Mouse (Mus musculus): ENCODE data around the gene Spag7.

Gene Spag7

DNA sequence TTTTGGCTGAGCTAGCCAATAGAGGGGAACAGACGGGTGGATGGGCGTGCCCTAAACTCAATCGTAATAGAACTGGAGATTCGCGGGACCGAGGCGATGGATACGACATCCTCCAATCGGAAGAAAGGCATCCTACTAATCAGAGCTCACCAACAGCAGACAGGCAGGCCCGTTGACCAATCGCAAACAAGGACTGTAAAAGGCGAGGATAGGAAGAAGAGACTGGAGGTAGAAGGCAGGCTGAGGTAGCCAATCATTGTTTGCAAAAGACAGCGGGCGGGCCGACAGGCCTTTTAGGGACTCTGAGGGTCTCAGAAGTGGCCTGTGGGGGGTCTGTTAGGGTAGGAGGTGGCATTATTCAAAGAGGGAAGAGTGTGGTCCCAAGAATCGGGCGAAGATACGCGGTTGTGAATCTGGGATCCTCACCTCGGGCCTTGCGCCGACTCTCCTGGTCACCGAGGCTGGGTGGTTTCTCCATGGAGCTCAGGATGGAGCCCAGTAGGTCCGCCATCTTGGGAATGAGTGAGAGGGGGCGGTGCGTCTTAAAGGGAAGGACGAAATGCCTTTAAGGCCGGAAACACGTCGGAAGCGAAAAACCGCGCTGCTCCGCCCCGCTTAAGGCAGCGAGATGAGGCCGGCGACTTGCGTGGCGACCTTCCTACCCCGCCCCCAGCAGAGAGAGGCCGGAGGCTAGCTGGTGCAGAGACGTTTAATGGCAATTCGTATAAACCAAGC lies at the start of gene Spag7:
Gene Spag7 (minus strand): TSS at position 646 of the 735 bp plus-strand sequence.
- DNase-seq (ENCODE audit: low read depth, low spot score) = peak; percentile 98

DNA sequence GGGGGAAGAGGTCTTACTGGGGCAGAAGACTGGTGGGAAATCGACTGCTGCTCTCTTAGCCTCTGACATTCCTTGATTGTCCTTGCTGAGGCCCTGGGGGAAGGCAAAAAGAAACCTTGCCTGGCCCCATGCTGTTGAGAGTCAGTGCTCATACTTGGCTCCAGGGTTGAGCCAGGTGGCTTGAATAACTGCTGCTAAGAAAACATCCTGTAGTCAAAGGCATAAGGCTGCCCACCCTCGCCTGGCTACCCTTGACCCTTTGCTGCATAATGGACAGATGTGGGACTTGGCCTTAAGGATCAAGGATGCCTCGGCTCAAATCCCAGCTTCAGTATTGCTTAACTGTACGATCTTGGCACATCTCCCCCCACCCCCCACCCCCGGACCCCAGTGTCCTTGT lies 49.3 kb upstream of the Spag7 start:
- DNase-seq (ENCODE audit: low read depth, low spot score) = no peak

DNA sequence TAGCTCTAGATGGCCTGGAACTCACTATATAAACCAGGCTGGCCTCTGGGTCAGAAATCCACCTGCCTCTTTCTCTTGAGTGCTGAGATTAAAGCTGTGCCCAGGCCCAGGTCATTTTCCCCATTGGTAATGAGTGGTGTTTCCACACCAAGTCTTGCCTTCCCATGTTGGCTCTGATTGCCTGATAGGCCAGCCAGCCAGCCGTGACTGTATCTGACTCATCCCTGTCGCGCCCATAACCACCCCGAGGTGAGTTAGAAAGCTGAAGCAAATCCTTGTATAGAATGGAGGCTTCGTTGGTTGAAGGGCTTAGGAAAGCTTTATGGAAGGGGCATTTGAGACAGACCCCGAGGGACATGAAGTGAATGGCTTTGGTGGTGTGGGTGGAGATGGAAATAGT lies 46.6 kb upstream of the Spag7 start:
- no peak for DNase-seq (ENCODE audit: low read depth, low spot score)

DNA sequence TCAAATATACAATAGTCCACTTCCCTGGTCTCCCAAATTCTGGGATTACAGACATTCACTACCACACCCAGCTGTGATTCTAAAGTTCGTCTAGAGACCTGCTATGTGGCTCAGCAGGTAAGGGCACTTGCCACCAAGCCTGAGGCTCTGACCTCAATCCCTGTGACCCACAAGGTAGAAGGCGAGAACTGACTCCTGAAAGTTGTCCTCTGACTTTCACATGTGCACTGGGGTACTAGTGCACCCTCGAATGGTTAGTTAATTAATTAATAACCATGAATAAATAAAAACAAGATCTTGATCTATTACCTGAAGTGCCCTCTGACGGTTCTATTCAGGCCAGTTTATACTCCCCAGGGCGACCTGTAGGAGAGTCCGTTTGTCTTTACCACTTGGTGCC lies 44.0 kb upstream of the Spag7 start:
- DNase-seq (ENCODE audit: low read depth, low spot score) = no peak

DNA sequence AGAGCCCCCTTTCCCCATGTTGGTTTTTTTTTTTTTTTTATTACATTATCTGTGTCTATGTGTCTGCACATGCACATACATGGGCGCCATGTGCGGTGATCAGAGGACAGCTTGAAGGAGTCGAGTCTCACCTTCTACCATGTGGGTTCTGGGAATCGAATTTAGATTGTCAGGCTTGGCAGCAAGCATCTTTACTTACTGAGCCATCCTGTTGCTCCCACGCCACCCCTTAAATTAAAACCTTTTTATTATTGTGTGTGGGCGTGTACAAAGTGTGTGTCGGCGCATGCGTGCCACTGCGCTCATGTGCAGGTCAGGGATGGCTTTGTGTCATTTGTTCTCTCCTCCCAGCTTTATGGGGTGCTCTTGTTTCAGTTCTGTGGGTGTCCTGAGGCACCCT lies 41.8 kb upstream of the Spag7 start:
- no peak for DNase-seq (ENCODE audit: low read depth, low spot score)

DNA sequence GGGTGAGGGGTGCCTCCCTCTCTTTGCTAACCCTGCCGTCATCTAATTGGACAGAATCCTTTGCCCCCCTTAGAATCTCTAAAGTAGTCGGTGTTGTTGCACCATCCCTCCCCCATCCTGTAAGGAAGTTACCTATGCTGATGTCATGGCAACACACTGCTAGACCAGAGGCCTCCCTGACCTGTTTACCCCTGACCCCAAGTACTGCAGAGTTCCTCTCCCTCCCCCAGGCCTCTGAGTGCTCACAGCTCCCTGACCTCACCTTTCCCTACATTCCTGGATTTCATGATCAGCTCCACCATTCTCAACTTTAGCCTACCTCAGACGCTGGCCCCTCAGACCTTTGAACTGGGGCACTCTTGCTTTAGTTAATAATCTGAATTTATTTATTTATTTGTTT lies 36.9 kb upstream of the Spag7 start:
- no peak for DNase-seq (ENCODE audit: low read depth, low spot score)

DNA sequence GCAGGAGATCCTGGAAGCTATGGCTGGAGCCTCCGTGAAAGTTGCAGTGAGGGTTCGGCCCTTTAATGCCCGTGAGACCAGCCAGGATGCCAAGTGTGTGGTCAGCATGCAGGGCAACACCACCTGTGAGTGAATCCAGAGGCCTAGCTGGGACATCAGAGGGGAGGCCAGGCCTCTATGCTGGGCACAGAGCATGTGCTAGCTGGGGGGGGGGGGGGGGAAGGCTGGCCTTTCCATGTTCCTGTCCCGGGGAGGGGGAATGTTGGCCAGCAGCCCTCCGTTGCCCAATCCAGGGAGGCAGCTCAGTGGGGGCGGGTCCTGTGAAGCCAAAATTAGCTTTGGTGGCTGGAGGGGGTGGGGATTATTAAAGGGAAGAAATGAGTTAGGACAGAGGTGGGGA lies 33.6 kb upstream of the Spag7 start:
- no peak for DNase-seq (ENCODE audit: low read depth, low spot score)

DNA sequence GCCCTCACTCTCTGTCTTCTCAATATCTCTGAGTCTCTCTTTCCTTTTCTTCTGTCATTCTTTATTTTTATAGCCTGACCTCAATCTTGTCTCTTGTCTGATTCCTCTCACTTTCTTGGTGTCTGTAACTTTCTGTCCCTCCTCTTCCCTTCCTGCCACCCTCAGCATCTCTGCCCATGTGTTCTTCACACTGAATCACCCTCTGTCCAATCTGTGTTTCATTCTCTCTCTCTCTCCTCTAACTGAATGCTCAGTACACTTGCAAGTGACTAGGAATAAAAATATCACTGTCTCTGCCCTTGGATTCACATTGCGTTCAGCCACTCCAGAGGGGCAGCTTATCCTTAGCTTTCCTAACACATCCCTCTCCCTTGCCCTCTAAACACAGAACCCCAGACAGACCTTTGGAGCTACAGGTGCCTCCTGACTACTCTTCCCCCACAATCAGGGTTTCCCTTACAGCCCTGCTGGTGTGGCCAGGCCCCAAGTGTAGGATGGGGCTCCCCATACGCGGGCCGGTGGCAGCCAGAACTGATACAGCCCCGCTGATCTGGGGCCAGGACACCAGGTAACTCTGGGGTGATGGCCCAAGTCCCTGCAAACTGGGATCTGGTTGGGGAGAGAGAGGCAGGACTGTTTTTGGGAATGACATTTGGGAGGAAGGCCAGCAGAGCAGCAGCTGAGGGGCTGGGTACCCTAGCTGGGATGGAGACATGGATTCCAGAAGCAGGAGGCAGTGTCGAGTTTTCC lies 32.9 kb upstream of the Spag7 start:
- no peak for DNase-seq (ENCODE audit: low read depth, low spot score)

DNA sequence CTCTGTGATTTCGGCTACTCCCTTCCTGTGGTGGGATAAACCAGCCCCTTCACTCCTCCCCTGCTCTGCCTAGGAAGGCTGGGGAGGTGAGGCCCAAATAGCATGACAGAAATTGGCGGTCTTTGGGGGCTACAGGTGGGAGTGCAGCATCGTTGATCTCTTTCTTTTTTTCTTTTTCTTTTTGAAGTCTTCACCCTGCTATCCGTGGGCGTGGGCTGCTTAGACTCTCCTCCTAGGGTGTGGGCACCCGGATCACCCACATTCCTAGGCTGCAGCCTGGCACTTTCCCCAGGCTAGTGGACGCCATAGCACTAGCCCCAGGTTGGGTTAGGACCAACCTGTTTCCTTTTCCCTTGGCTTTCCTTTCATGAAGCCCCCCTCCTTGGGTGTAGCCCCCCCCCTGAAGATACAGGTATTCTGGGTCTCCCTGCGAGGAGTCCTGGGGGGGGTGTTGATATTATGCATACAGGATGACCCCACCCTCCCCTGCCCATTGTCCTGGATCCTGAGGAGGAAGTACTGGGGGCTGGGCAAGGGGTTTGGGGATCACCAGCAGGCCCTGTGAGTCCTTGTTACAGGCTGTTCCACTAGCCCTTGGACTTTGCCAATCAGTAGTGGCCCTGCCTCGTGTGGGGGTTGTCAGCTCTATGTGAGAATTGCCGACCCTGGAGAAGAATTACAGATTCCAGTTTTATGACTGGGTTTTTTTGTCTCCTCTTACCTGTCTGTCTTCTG lies 32.2 kb upstream of the Spag7 start:
- DNase-seq (ENCODE audit: low read depth, low spot score) = no peak

DNA sequence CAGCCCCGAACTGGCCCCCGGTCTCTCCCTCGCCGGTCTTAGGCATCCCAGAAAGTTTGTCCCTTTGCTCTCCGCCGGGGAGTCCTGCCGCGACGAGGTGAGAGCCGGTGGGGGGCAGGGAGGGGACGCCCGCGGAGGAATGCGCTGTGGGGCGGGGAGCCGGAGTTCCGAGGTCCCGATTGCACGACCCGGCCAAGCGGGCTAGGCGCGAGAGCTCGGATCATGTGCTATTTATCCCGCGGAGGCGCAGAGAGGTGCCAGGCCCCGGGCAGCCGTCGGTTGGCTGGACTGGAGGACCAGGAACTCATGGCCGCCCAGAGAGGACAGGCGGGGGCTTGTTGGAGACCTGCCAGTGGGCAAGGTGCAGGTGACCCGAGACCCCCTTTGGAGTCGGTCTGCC lies 31.4 kb upstream of the Spag7 start:
- DNase-seq (ENCODE audit: low read depth, low spot score) = no peak

DNA sequence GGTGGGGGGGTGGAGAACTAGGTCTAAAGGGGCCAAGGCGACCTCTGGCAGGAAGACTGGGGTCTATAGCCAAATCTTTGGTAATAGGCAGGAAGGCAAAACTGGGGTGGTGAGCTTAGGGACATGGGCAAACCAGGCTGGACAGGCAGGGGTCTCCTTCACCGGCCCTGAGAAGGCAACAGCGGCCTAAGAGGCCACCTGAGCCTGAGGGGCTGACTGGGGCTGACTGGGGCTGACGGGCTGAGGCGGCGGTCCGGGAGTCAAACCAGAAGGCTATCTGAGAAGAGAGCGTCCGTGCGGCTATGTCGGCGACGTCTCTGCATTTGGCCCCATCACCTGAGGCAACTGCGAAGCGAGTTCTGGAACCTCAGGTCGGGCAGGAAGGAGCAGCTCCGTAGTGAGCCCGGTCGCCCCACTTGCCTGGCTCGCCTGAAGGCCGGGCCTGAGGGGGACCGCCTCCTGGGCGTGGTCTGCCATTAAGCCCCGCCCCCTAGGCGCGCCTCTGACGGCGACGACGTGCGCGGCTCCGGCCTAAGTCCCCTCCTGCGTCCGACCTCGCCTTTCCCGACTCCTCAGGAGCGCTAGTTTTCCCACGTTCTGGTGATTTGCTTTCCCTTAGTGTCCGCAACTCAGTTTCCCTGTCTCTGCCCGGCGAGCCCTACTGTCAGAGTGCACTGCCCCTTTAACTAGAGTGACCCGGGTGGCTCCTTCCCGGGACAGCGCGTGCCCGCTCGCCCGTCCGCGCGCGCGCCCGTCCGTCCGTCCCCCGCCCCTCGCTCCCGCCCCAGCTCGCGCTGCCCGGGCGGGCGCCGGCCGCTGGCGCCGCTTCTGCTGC lies 30.7 kb upstream of the Spag7 start, which contains the start of the genes Inca1 and Kif1c:
Gene Inca1 (minus strand): TSS at position 434 of the 835 bp plus-strand sequence.
Gene Kif1c (plus strand): TSS at position 827 of the 835 bp plus-strand sequence.
- DNase-seq (ENCODE audit: low read depth, low spot score) = peak; percentile 92

DNA sequence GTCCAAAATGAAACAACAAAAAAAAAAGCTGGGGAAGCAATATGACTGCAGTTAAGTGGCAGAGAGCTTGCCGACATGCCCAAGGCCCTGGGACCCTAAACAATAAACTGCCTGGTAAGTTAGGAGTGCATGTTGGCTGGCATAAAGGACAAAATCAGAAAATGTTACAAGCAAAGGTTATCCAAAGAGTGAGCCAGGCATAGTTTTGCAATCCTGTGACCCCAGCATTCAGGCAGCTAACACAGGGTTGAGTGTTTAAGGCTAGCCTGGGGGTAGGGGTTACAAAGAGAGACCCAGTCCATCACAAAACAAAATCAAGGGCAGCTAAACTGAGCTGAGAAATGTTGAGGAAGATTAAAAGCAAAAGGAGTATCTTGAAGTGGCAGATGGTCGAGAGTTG lies 29.8 kb upstream of the Spag7 start:
- DNase-seq (ENCODE audit: low read depth, low spot score) = no peak

DNA sequence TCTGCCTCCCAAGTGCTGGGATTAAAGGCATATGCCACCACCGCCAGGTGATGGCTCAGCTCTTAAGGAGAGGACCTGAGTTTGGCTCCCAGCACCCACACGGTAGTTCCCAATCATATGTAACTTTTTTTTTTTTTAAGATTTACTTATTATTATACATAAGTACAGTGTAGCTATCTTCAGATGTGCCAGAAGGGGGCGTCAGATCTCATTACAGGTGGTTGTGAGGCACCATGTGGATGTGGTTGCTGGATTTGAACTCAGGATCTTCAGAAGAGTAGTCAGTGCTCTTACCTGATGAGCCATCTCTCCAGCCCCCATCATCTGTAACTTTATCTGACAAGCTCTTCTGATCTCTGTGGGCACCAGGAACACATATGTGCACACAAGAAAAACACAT lies 28.2 kb upstream of the Spag7 start:
- DNase-seq (ENCODE audit: low read depth, low spot score) = no peak

DNA sequence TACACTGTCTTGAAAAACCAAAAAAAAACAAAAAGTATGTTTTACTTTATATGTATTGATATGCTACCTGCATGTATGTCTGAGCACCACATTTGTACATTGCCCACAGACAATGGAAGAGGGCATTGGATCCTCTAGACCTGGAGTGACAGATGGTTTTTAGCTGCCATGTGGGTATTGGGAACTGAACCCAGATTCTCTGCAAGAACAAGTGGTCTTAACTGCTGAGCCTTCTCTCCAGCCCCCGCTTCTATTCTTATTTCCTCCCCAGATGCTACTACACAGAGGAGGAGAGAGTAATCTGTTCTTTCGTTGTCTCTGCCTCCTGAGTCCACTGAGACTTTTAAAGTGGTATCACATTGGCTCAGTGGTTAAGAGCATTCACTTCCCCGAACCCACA lies 24.3 kb upstream of the Spag7 start:
- DNase-seq (ENCODE audit: low read depth, low spot score) = no peak

DNA sequence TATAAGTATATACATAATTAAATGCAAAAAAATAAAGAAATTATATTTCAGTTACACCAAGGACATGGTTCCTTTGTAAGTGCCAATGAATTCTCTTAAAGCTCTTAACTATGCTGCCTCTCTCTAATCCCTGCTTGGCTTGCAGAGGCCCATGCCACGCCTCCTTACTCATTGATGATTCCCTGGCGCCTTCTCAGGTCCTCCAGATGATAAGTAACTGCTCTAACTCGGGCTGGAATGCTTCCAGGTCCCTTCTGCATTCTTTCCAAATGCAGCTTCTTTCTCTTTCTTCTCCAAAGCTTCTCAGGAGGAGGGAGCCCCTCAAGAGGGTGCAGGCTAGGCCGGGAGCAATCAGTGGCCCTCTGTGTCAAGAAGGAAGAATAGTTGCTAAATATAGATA lies 20.4 kb upstream of the Spag7 start:
- DNase-seq (ENCODE audit: low read depth, low spot score) = no peak

DNA sequence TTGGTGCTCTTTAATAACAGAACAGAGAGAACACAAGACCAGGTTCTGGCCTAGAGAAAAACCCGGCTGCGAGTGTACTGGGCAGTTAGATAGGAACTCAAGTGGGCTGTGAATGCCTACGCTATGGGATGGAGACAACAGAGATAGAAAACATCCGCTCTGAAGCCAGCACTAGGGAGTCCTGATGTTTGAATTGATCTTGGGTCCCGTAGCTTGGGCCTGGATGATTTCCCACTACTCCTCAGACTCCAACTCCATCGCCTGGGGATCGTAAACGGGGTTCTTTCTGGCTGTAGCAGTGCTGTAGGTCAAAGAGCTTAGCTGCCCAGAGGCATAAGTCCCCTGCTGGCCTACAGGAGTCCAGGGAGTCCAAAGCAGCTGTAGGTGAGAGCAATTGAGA lies 19.2 kb upstream of the Spag7 start:
- DNase-seq (ENCODE audit: low read depth, low spot score) = no peak

DNA sequence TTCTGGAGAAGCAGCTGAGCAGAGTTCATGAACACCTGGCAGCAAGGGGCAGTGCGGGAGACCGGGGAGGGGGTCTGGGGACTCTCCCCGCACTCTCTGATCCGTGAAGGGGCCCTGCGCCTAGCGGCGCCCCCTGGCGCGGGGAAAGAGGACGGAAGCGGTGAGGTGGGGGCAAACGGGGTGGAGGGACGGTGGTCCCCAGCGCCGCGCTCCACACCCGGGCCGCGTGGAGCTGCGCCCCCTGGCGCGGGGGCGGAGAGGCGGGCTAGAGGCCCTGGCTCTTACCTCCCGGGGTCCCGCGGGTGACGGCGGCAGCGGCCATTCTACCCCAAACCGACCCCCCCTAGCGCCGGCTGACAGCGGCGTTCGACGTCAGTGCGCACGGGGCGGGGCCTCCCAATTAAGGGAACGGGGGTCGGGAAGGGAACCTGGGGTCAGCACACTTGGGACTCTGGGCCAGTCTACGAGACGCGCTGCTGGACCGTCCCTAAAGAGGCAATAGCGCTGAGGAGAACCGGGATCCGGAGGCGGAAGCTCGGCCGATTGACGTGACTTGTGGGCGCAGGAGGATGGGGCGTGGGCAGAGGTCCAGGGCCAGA lies 18.5 kb upstream of the Spag7 start, which contains the start of gene Camta2:
Gene Camta2 (minus strand): TSS at position 505 of the 599 bp plus-strand sequence.
- DNase-seq (ENCODE audit: low read depth, low spot score) = peak; percentile 52

DNA sequence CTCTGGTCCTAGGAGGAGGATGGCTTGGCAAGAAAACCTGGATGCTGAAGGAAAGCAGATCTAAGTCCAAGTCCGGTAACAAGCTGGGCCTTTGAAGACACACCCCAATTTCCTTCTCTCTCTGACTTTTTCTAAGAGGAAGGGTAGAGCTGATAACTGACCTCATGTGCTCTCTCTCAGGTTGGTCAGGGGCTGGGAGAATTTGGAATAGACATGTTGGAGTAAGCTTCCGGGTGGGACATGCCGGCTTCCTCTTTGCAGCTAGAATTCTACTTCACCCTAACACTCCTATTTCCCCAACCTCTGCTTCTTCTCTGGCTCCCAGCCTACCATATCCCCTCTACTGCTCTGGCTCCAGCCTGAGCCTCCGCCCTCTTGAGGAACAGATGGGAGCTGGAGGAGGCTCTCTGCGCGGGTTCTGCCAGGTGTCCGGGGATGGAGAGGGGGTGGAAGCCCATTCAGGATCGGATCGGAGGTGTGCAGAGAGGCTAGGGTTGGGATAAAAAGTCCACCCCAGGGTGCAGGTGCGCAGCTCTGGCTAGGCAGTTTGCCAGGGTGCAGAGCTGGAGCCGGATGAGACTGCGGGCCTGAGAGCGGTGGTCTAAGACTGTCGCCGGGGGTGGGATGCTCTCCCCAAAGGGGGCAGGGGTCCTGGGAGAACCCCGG lies 17.8 kb upstream of the Spag7 start:
- no peak for DNase-seq (ENCODE audit: low read depth, low spot score)

DNA sequence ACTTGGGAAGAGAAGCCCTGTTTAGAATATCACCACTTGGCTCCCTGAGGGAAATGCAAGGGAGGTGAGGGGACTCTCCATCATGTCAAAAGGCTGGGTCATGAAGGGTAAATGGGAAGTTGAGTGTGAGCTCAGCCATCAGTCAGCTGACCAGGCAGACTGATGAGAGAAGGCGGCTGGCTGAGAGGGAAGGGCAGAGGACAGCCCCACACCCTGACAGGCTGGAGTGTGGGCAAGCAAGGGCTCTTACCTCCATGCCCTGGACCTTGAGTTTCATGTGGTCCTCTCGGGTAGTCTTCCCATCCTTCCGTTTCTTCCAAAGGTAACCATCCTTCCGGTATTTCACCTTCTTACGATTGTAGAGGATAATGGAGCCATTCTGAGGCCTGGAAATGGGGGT lies 14.4 kb upstream of the Spag7 start:
- DNase-seq (ENCODE audit: low read depth, low spot score) = no peak

DNA sequence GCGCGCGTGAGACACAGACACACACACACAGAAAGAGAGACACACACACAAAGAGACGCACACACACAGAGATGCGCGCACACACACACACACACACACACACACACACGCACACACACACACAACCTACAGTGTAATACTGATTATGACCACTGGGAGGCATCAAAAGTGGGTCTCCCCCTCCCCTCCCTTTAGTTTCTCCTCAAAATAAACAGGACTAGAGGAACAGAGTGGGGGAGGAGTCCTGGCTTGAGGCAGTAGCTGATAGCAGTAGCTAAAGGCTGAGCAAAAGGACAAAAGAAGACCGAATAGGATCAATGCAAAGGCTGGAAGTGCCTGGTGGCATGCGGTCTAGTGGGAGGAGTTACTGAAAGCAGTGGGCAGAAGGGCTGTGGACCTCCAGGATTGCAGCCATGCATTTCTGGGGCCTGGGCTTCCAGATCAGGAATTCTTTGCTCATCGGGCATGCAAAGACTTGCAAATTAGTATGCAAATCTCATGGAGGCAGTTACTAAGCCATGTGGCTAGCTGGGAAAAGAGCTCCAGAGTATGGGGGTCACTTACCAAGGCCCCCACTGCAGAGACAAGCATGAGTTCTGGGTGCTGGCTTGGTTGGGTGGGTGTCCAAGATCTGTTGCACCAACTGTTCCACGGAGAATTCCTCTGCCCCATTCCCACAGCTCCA lies 12.8 kb upstream of the Spag7 start:
- peak; percentile 74 for DNase-seq (ENCODE audit: low read depth, low spot score)
